Mouse (Mus musculus): ENCODE results near the gene F2. TPM values are rescaled to one million over a fixed set of nuclear protein-coding genes. Genes with fewer than 3 reads are reported as not detected.

F2 gene
- polyA plus RNA-seq, 1 experiment: 0.62 TPM

DNA sequence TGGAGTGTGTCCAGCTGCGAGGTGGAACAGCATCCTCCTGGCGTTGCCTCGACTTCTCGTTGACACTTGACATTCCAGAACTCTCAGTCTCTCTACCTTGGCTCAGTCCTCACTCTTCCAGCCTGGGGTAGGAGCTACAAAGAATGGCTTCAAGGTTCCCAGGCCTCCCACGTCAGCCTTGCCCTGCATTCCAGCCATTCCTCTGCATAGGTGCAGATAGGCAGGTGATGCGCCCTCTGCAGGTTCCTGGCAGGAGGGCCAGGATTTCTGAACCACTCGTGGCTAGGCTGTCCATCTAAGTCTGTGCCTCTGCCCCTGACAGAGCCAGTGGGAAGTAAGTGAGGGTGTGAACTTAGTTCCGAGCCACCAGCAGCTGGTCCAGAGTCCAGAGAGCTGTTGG is 20.6 kb upstream of the F2 start:
- H3K4me1 ChIP-seq (replicated peaks; ENCODE audit: control insufficient read depth, insufficient read depth, low read length): peaks cover 2% of the 10 kb centered on the region
- TF ChIP-seq POLR2A (IDR thresholded peaks at IDR 0.05; ENCODE audit: control insufficient read depth, extremely low read depth, insufficient read depth, low read length, poor library complexity): no peak
- TF ChIP-seq CTCF (IDR thresholded peaks at IDR 0.05; ENCODE audit: borderline replicate concordance, control insufficient read depth, extremely low read depth, insufficient read depth, low read length, poor library complexity): no peak
- 93% methylated on average over 8 of the region's 8 CpGs for WGBS
- H3K27ac ChIP-seq (ENCODE audit: control insufficient read depth, insufficient read depth, low read length): no peak overlapping the region
- H3K36me3 ChIP-seq (ENCODE audit: control insufficient read depth, insufficient read depth, low read length): peaks cover 63% of the 10 kb centered on the region
- DNase-seq: no peak
- H3K4me3 ChIP-seq (ENCODE audit: control insufficient read depth, insufficient read depth, low read length): no peak overlapping the region
- H3K27me3 ChIP-seq (ENCODE audit: control insufficient read depth, insufficient read depth, low read length): no peaks in the 10 kb centered on the region

DNA sequence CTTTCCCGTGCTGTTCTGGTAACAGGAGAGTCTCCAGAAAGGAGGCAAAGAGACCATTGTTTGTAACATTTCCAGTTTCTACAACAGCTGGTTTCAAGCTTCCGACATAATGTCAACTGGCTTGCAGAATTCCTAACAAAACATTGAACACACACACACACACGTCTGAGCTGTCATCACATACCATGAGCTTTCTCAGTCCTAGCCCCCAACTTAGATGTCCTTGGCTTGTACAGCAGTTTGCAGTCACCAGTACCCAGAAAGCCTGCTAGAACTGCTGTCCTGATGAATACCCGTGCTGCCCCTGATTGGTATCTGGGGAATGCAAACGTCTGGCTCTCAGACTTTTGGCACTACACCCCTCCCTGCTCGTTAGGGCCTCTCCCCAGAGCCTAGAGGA is 19.6 kb upstream of the F2 start:
- no peak overlapping the region for H3K27ac ChIP-seq (ENCODE audit: control insufficient read depth, insufficient read depth, low read length)
- no peak overlapping the region for H3K4me3 ChIP-seq (ENCODE audit: control insufficient read depth, insufficient read depth, low read length)
- TF ChIP-seq CTCF (IDR thresholded peaks at IDR 0.05; ENCODE audit: borderline replicate concordance, control insufficient read depth, extremely low read depth, insufficient read depth, low read length, poor library complexity) (no peak), POLR2A (IDR thresholded peaks at IDR 0.05; ENCODE audit: control insufficient read depth, extremely low read depth, insufficient read depth, low read length, poor library complexity) (no peak)
- H3K4me1 ChIP-seq (replicated peaks; ENCODE audit: control insufficient read depth, insufficient read depth, low read length): peaks cover 7% of the 10 kb centered on the region
- H3K27me3 ChIP-seq (ENCODE audit: control insufficient read depth, insufficient read depth, low read length): no peaks in the 10 kb centered on the region
- no peak for DNase-seq
- WGBS: 95% methylated on average over 6 of the region's 6 CpGs
- H3K36me3 ChIP-seq (ENCODE audit: control insufficient read depth, insufficient read depth, low read length): peaks cover 56% of the 10 kb centered on the region

DNA sequence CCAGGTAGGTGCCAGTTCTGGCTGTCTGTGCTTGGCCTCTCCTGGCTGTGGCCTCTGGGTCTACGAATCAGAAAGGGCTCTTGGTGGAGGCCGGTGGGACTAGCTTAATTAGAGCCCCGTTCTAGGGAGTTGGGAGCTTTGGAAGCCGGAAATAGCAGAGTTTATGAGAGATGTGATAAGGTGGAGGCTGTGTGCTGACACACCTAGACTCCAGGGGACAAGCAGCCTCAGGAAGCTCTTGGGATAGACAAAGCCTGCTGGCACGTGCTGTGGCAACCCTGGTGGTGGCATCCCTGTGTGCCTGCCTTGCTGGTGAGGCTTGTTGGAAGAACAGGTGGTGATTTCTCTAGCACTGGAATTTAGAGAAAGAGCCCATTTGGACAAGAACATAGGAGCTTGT is 19.2 kb upstream of the F2 start:
- peaks cover 7% of the 10 kb centered on the region for H3K4me1 ChIP-seq (replicated peaks; ENCODE audit: control insufficient read depth, insufficient read depth, low read length)
- WGBS: 96% methylated on average over 5 of the region's 5 CpGs
- peaks cover 56% of the 10 kb centered on the region for H3K36me3 ChIP-seq (ENCODE audit: control insufficient read depth, insufficient read depth, low read length)
- no peak overlapping the region for H3K4me3 ChIP-seq (ENCODE audit: control insufficient read depth, insufficient read depth, low read length)
- no peaks in the 10 kb centered on the region for H3K27me3 ChIP-seq (ENCODE audit: control insufficient read depth, insufficient read depth, low read length)
- TF ChIP-seq POLR2A (IDR thresholded peaks at IDR 0.05; ENCODE audit: control insufficient read depth, extremely low read depth, insufficient read depth, low read length, poor library complexity): no peak
- no peak for TF ChIP-seq CTCF (IDR thresholded peaks at IDR 0.05; ENCODE audit: borderline replicate concordance, control insufficient read depth, extremely low read depth, insufficient read depth, low read length, poor library complexity)
- H3K27ac ChIP-seq (ENCODE audit: control insufficient read depth, insufficient read depth, low read length): no peak overlapping the region
- no peak for DNase-seq

DNA sequence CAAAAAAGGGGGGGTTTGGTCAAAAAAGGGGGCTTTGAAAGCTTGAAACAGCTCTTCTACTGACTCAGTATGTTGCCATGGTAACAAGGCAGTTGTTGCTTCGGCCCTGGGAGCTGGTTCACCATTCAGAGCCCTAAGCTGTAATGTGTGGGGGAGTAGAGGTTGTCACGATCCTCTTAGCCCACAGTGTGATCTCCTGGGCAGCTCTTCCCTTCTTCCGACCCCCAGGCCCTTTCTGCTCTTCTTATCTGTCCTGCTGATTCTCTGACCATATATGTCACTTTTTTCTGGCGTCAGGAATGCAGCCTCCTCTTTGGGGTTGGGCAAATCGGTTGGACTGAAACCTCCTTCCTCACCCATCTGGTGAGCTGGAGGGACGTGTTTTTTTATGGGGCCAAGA is 16.6 kb upstream of the F2 start:
- H3K4me1 ChIP-seq (replicated peaks; ENCODE audit: control insufficient read depth, insufficient read depth, low read length): peaks cover 13% of the 10 kb centered on the region

DNA sequence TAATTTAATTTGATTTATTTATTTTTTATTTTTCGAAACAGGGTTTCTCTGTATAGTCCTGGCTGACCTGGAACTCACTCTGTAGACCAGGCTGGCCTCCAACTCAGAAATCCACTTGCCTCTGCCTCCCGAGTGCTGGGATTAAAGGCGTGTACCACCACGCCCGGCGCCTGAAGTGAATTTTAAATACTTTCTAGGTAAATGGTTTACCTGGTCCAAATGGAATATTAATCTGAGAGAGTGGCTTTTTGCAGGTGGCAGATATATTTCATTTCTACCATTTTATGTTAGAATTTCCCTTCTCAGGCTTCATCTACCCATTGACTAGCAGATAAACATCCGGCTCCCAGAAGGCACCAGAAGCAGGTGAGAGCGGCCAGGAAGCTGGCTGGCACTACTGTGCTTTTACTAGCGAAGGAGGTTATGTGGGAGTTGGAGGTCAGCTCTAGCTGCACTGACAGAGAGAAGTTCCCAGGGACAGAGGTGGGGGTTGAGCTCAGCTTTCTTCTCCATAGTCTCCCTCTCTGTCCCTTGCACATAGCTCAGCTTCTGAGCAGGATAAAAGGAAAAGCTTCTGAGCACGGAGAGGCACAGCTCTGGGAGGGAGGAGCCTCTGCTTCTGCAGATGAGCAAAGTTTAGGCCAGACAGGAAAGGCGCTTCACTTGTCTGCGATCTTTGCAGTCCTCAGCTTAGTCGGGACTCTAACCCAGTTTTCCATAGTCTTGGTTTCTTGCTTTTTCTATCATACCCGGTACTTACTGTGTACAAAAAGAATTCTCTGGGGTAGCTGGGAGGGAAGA is 15.4 kb upstream of the F2 start:
- Histone ChIP-seq H3K4me1 (replicated peaks; ENCODE audit: control insufficient read depth, insufficient read depth, low read length) (peaks cover 18% of the 10 kb centered on the region), H3K4me3 (ENCODE audit: control insufficient read depth, insufficient read depth, low read length) (no peak overlapping the region), H3K27me3 (ENCODE audit: control insufficient read depth, insufficient read depth, low read length) (no peaks in the 10 kb centered on the region), H3K36me3 (ENCODE audit: control insufficient read depth, insufficient read depth, low read length) (peaks cover 40% of the 10 kb centered on the region), H3K27ac (ENCODE audit: control insufficient read depth, insufficient read depth, low read length) (peak overlapping the region; percentile 4; the same call in 1 of the 2 replicates)
- no peak for DNase-seq
- no peak for TF ChIP-seq CTCF (IDR thresholded peaks at IDR 0.05; ENCODE audit: borderline replicate concordance, control insufficient read depth, extremely low read depth, insufficient read depth, low read length, poor library complexity)
- TF ChIP-seq POLR2A (IDR thresholded peaks at IDR 0.05; ENCODE audit: control insufficient read depth, extremely low read depth, insufficient read depth, low read length, poor library complexity): no peak
- 89% methylated on average over 14 of the region's 14 CpGs for WGBS

More for the DNA sequence above, 16.6 kb upstream of the F2 start:
- Histone ChIP-seq H3K36me3 (ENCODE audit: control insufficient read depth, insufficient read depth, low read length) (peaks cover 41% of the 10 kb centered on the region), H3K27ac (ENCODE audit: control insufficient read depth, insufficient read depth, low read length) (no peak overlapping the region), H3K27me3 (ENCODE audit: control insufficient read depth, insufficient read depth, low read length) (no peaks in the 10 kb centered on the region), H3K4me3 (ENCODE audit: control insufficient read depth, insufficient read depth, low read length) (no peak overlapping the region)
- TF ChIP-seq CTCF (IDR thresholded peaks at IDR 0.05; ENCODE audit: borderline replicate concordance, control insufficient read depth, extremely low read depth, insufficient read depth, low read length, poor library complexity): no peak
- no peak for TF ChIP-seq POLR2A (IDR thresholded peaks at IDR 0.05; ENCODE audit: control insufficient read depth, extremely low read depth, insufficient read depth, low read length, poor library complexity)
- DNase-seq: no peak
- 90% methylated on average over 6 of the region's 6 CpGs for WGBS

DNA sequence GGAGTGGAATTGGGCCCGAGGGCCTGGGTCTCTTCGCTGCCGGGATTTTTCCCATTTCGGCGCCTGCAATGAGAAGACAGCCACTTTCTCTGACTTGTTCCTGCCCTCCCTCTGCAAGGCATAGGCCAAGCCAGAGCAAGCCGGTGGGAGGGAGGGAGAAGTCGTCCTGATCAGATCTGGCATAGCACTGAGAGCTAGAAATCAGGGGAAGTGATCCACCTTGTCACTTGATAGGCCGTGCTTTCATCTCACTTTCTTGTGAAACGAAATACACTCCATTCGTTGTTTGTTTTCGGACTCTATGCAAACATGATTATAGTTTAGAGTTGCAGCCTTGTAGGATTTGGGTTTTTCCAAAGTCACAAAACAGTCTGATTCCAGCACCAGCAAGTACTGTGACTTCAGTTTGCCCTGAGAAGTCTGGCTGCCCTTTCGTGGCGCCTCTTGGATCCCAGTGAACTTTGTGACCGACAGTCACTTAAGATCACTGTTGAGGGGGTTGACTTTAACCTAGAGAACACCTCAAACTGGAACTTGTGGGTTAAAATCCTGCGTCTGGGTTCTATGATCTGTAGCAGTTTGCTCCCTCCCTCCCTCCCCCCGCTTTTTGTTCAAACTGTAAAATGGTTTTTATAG is 14.3 kb upstream of the F2 start:
- H3K36me3 ChIP-seq (ENCODE audit: control insufficient read depth, insufficient read depth, low read length): peaks cover 30% of the 10 kb centered on the region
- peaks cover 27% of the 10 kb centered on the region for H3K4me1 ChIP-seq (replicated peaks; ENCODE audit: control insufficient read depth, insufficient read depth, low read length)
- no peak for TF ChIP-seq POLR2A (IDR thresholded peaks at IDR 0.05; ENCODE audit: control insufficient read depth, extremely low read depth, insufficient read depth, low read length, poor library complexity)
- TF ChIP-seq CTCF (IDR thresholded peaks at IDR 0.05; ENCODE audit: borderline replicate concordance, control insufficient read depth, extremely low read depth, insufficient read depth, low read length, poor library complexity): no peak
- WGBS: 4% methylated on average over 16 of the region's 16 CpGs
- DNase-seq: no peak
- peak overlapping the region; percentile 83 for H3K27ac ChIP-seq (ENCODE audit: control insufficient read depth, insufficient read depth, low read length)
- H3K27me3 ChIP-seq (ENCODE audit: control insufficient read depth, insufficient read depth, low read length): no peaks in the 10 kb centered on the region
- H3K4me3 ChIP-seq (ENCODE audit: control insufficient read depth, insufficient read depth, low read length): peak overlapping the region; percentile 95
